Mouse (Mus musculus) heart, embryonic 15.5 days (tissue): ENCODE results near the gene Mboat7. TPM values are rescaled to one million over a fixed set of nuclear protein-coding genes. Genes with fewer than 3 reads are reported as not detected.

ENCODE experiments used
- ATAC-seq: fragments of 200-750 bp; cut with Nextera tagmentation; replicated peaks from 2 replicates; pipeline ENCODE4 v1.8.0; 2017; ENCODE audit warnings: low read depth, moderate TSS enrichment; ENCODE audit not compliant: insufficient number of reproducible peaks, insufficient read depth, low FRiP score
- H3K27ac ChIP-seq: fragments of 300-500 bp; sonication (generic); 2 replicates; pipeline ENCODE4 v1.5.1; 2015; ENCODE audit warnings: mild to moderate bottlenecking, inconsistent platforms
- H3K27me3 ChIP-seq: fragments of 300-500 bp; sonication (generic); 2 replicates; pipeline ENCODE4 v1.6.1; 2015; ENCODE audit warnings: inconsistent platforms
- H3K36me3 ChIP-seq: fragments of 300-500 bp; sonication (generic); 2 replicates; pipeline ENCODE4 v1.6.1; 2015; ENCODE audit warnings: mild to moderate bottlenecking, inconsistent platforms
- H3K4me1 ChIP-seq: fragments of 300-500 bp; sonication (generic); replicated peaks from 2 replicates; pipeline ENCODE4 v1.6.1; 2015; ENCODE audit warnings: inconsistent platforms
- H3K4me2 ChIP-seq: fragments of 300-500 bp; sonication (generic); 2 replicates; pipeline ENCODE4 v1.6.1; 2015; ENCODE audit warnings: inconsistent platforms, mild to moderate bottlenecking, moderate library complexity
- H3K4me3 ChIP-seq: fragments of 300-500 bp; sonication (generic); 2 replicates; pipeline ENCODE4 v1.5.1; 2015; ENCODE audit warnings: mild to moderate bottlenecking, inconsistent platforms
- H3K9ac ChIP-seq: fragments of 300-500 bp; sonication (generic); 2 replicates; pipeline ENCODE4 v1.6.1; 2015; ENCODE audit warnings: mild to moderate bottlenecking, inconsistent platforms
- H3K9me3 ChIP-seq: fragments of 300-500 bp; sonication (generic); replicated peaks from 2 replicates; pipeline ENCODE4 v1.6.1; 2016; ENCODE audit warnings: inconsistent platforms
- WGBS: fragments of 180-500 bp; shearing (Covaris S2); methylation state at CpG from one replicate; pipeline ENCODE4 v1.1.7; 2015; ENCODE audit warnings: mixed read lengths; 5-methylcytosine and 5-hydroxymethylcytosine counted together
- polyA plus RNA-seq: library from polyadenylated mRNA; unstranded; fragments of >200 nt; fragmentation: Nextera tagmentation; extraction: Ambion mirVana; gene quantifications from 2 replicates; pipeline ENCODE4 v1.2.1, GENCODE M21; 2015

Mboat7 gene
- polyA plus RNA-seq, 1 experiment from 2014 or later, result 30.1 TPM

GRCm38 (mm10) chr7:3692382-3692986, 839 bp downstream of the Mboat7 start, which contains the start of gene Tsen34:
Tsen34 (plus strand) TSS chr7:3692863.
- Histone ChIP-seq H3K4me1 (peaks cover 21% of the 10 kb centered on the region), H3K4me3 (peak within 1 kb of the TSS; percentile 70), H3K27ac (peak within 1 kb of the TSS; percentile 97), H3K36me3 (peaks cover 15% of the 10 kb centered on the region), H3K27me3 (no peaks in the 10 kb centered on the region), H3K9ac (peak within 1 kb of the TSS; percentile 94), H3K4me2 (peak within 1 kb of the TSS; percentile 94), H3K9me3 (no peaks in the 10 kb centered on the region)
- under 1% methylated on average over 49 of the region's 49 CpGs for WGBS
- peak; percentile 40 for ATAC-seq

DNA sequence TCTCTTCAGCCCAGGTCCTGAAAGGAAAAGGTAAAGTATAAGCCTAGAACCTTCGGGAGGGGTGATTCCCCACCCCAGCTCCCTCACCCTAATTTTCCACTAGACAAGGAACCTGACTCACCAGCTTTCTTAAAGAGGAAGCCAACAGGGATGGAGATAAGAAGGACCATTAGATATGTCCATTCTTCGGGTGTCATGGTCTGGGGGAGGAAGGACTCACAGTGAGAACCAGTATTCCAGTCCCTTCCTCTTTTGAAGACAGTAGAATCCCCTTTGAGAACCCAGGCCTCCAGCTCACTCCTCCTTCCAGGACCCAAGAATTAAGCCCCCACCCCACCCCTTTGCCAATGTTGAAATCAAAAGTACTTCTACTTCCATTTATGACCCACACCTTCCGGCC, 1.4 kb downstream of the Mboat7 start:
- H3K9ac ChIP-seq, result peak overlapping the region; percentile 94
- WGBS, result 27% methylated on average over 3 of the region's 3 CpGs
- H3K4me1 ChIP-seq, result peaks cover 21% of the 10 kb centered on the region
- peak overlapping the region; percentile 97; the same call in 1 of the 2 replicates for H3K27ac ChIP-seq
- H3K4me2 ChIP-seq, result peak overlapping the region; percentile 94
- no peaks in the 10 kb centered on the region for H3K27me3 ChIP-seq
- ATAC-seq, result no peak
- H3K9me3 ChIP-seq, result no peaks in the 10 kb centered on the region
- H3K4me3 ChIP-seq, result peak overlapping the region; percentile 70
- peaks cover 9% of the 10 kb centered on the region; the same call in 1 of the 2 replicates for H3K36me3 ChIP-seq

GRCm38 (mm10) chr7:3685400-3686187, 7.7 kb downstream of the Mboat7 start:
- Histone ChIP-seq H3K4me3 (no peak overlapping the region), H3K4me1 (no peaks in the 10 kb centered on the region), H3K9me3 (no peaks in the 10 kb centered on the region), H3K36me3 (peaks cover 6% of the 10 kb centered on the region; the same call in 1 of the 2 replicates), H3K4me2 (no peak overlapping the region), H3K9ac (no peak overlapping the region), H3K27me3 (no peaks in the 10 kb centered on the region), H3K27ac (no peak overlapping the region)
- 79% methylated on average over 31 of the region's 31 CpGs for WGBS
- no peak for ATAC-seq

DNA sequence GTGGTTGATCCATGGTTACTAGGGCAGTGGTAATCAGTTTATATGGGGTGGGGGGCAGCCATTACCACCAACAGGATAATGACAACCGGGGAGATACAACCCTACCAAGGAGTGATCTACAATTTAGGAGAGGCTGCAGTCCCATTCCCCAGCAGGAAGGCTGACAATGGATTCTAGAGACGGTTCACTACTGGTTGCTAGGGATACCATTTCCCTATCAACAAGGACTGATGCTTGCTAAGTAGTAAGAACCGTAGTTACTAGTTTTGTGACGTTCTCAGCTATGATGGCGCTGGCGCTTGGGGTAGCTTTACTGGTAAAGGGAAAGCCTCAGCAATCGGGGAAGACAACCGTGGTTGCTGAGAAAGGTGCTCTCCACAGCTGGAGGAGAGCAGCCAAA, 8.6 kb downstream of the Mboat7 start:
- no peak for ATAC-seq
- no peak overlapping the region for H3K27ac ChIP-seq
- H3K9ac ChIP-seq, result no peak overlapping the region
- no peaks in the 10 kb centered on the region for H3K9me3 ChIP-seq
- H3K4me2 ChIP-seq, result no peak overlapping the region
- no peaks in the 10 kb centered on the region for H3K4me1 ChIP-seq
- WGBS, result 91% methylated on average over 8 of the region's 8 CpGs
- H3K27me3 ChIP-seq, result no peaks in the 10 kb centered on the region
- H3K36me3 ChIP-seq, result peaks cover 6% of the 10 kb centered on the region; the same call in 1 of the 2 replicates
- H3K4me3 ChIP-seq, result no peak overlapping the region

DNA sequence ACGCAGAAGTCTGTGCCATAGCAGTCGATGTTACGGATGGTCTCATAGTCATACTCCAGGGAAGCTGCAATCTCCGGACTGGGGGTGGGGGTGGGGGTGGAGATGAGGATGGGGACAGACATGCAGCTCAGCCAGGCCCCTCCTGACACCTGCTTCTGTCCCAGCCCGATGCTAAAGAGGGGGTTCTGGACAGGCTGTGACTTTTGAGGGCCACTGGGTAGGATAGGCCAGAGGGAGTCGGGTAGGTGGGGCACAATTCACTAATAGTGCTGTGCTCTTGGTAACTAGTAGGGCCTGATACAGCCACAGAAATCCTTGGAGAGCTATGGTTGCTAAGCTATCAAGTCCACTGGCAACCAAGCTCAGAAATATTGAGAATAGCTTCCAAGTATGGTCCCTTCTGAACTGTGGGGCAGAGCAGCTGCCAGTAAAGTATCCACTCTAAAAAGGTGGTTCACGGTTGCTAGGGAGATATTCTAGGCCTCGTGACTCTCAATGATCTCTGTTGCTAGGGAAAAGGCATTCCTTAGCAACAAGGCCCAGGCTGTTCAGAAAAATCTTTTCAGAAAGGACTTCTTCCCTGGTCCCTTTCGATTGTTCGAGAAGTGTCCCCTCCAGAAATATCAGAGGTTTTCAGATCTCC, 9.3 kb downstream of the Mboat7 start:
- WGBS, result 86% methylated on average over 10 of the region's 10 CpGs
- no peak overlapping the region for H3K4me2 ChIP-seq
- H3K36me3 ChIP-seq, result peaks cover 6% of the 10 kb centered on the region; the same call in 1 of the 2 replicates

DNA sequence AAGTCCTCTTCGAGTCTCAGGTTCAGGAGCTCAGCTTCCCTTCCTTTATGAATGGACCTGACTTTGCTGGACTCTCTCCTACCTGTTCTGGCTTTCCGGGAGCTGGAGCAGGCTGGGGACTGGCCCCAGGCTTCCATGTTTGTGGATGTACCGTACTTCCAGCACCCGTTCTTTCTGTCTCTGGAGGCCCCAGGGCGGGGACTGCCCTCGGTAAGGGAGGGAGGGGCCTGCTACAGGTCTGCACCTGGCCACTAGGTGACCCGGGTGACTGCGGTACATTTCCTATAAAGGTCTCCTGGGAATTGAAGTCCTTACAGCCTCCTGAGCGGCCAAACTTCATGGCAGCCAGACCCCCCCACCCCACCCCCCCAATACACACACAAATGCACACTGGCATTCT, 16.0 kb downstream of the Mboat7 start, which contains the start of gene Tmc4:
Gene Tmc4 (minus strand): TSS at position 212 of the 400 bp plus-strand sequence.
- peak within 1 kb of the TSS; percentile 3; the same call in 1 of the 2 replicates for H3K4me3 ChIP-seq
- no peak for ATAC-seq
- no peak within 1 kb of the TSS for H3K4me2 ChIP-seq
- no peaks in the 10 kb centered on the region for H3K36me3 ChIP-seq
- no peaks in the 10 kb centered on the region for H3K9me3 ChIP-seq
- no peaks in the 10 kb centered on the region for H3K27me3 ChIP-seq
- no peak within 1 kb of the TSS for H3K9ac ChIP-seq
- 51% methylated on average over 9 of the region's 9 CpGs for WGBS
- H3K4me1 ChIP-seq, result no peaks in the 10 kb centered on the region
- H3K27ac ChIP-seq, result no peak within 1 kb of the TSS

More for the DNA sequence above, 9.3 kb downstream of the Mboat7 start:
- no peak for ATAC-seq
- Histone ChIP-seq H3K27ac (no peak overlapping the region), H3K4me3 (no peak overlapping the region), H3K9ac (no peak overlapping the region), H3K27me3 (no peaks in the 10 kb centered on the region), H3K9me3 (no peaks in the 10 kb centered on the region), H3K4me1 (no peaks in the 10 kb centered on the region)

DNA sequence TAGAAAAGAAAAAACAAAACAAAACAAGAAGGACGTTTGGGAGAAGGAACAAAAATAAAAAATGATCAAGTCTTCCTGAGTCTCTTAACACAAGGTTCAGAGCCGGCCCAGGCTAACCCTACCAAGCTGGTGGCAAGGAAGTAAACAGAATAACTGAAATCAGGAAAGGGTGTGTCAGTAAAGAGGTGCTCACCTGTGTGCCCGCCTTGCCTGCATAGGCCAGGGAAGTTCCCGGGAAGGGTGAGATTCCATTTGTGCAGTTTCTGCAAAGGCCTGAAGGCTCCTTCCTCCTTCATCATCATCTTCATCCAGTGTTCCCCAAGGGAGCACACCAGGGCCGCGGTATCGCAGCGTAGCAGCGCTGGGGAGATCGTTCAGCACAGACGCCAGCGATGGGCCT, 17.0 kb downstream of the Mboat7 start:
- H3K27ac ChIP-seq, result no peak overlapping the region
- H3K4me3 ChIP-seq, result no peak overlapping the region
- no peaks in the 10 kb centered on the region for H3K9me3 ChIP-seq
- no peaks in the 10 kb centered on the region for H3K36me3 ChIP-seq
- no peaks in the 10 kb centered on the region for H3K4me1 ChIP-seq
- H3K27me3 ChIP-seq, result no peaks in the 10 kb centered on the region
- no peak overlapping the region for H3K9ac ChIP-seq
- 86% methylated on average over 12 of the region's 12 CpGs for WGBS
- no peak for ATAC-seq
- H3K4me2 ChIP-seq, result no peak overlapping the region

GRCm38 (mm10) chr7:3675228-3675548, 18.1 kb downstream of the Mboat7 start:
- Histone ChIP-seq H3K4me1 (no peaks in the 10 kb centered on the region), H3K36me3 (no peaks in the 10 kb centered on the region), H3K27ac (no peak overlapping the region), H3K4me3 (no peak overlapping the region), H3K9ac (no peak overlapping the region), H3K4me2 (no peak overlapping the region), H3K9me3 (no peaks in the 10 kb centered on the region), H3K27me3 (no peaks in the 10 kb centered on the region)
- 80% methylated on average over 3 of the region's 3 CpGs for WGBS
- ATAC-seq, result no peak

DNA sequence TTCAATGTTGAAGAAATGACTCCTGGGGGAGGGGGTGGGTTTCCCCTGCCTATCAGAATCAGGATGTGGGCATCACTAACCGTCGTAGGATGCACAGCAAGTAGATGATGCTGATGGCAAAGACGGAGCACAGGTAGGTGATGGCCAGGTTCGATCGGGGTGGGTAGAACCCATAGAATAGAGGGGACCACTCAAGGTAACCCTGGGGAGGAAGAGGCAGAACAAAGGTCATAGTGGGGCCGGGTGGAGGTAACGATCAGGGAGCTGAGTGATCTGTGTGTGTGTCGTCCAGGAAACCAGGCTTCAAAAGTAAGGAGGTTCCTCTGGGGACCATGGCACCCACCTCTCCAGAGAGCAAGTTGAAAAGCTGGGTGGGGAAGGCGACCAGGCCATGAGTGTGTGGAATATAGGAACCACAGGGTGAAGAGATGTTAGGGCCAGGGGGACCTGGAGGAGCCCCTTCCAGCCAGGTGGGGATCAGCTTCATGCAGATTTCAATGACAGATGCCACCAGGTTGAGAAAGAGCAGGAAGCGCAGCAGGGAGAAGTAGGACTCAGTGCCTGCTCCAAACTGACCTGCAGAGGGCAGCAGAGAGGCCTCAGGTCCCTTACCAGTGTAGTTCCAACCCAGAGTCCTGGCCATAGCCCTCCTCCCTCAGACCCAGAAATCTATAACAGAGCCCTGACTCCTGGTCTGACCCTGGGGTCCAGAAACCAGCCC, 18.7 kb downstream of the Mboat7 start:
- Histone ChIP-seq H3K4me3 (no peak overlapping the region), H3K36me3 (no peaks in the 10 kb centered on the region), H3K27ac (no peak overlapping the region), H3K9me3 (no peaks in the 10 kb centered on the region), H3K4me2 (no peak overlapping the region), H3K4me1 (no peaks in the 10 kb centered on the region), H3K27me3 (no peaks in the 10 kb centered on the region), H3K9ac (no peak overlapping the region)
- peak; percentile 73 for ATAC-seq
- 62% methylated on average over 10 of the region's 10 CpGs for WGBS

GRCm38 (mm10) chr7:3666921-3667391, 26.4 kb downstream of the Mboat7 start:
- H3K27me3 ChIP-seq, result no peaks in the 10 kb centered on the region
- H3K4me1 ChIP-seq, result peaks cover 27% of the 10 kb centered on the region
- peak overlapping the region; percentile 10; the same call in 1 of the 2 replicates for H3K27ac ChIP-seq
- H3K36me3 ChIP-seq, result peaks cover 17% of the 10 kb centered on the region
- no peak for ATAC-seq
- H3K9ac ChIP-seq, result no peak overlapping the region
- H3K4me2 ChIP-seq, result peak overlapping the region; percentile 66
- peak overlapping the region; percentile 28 for H3K4me3 ChIP-seq
- no peaks in the 10 kb centered on the region for H3K9me3 ChIP-seq
- WGBS, result 10% methylated on average over 14 of the region's 14 CpGs
